Mouse (Mus musculus): ENCODE results near the gene Tm6sf2. TPM values are rescaled to one million over a fixed set of nuclear protein-coding genes. Genes with fewer than 3 reads are reported as not detected.

The Tm6sf2 gene
- polyA plus RNA-seq, 1 experiment = 1,607 TPM

DNA sequence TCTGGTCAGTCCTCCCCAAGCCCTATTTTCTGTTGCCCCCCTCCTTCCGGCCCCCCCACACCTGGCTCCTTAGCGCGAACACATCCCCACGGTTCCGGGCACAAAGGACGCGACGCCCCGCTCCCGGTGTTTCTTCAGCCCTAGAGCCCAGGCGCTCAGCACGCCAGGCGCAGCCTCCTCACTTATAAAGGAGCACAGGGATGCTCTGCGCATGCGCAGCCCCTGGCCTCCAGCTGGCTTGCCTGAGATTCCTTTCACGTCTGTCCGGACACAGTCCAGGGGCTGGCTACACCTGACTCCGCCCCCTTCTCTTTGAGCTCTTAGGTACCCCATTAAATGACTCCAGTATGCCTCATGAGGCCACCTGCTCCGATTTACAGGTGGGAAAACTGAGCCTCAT lies 47.9 kb downstream of the Tm6sf2 start, which contains the start of gene Ncan:
Ncan (minus strand) TSS at position 207 of the 400 bp plus-strand sequence.
- Histone ChIP-seq H3K4me1 (ENCODE audit: control insufficient read depth, insufficient read depth, insufficient read length, low read length) (no peaks in the 10 kb centered on the region; the same call in 1 of the 2 replicates), H3K4me3 (ENCODE audit: low read depth, low read length) (no peak within 1 kb of the TSS), H3K36me3 (ENCODE audit: control insufficient read depth, insufficient read depth, low read length) (no peaks in the 10 kb centered on the region), H3K27me3 (ENCODE audit: control insufficient read depth, insufficient read depth, low read length) (peaks cover 16% of the 10 kb centered on the region), H3K27ac (ENCODE audit: insufficient read depth, low read depth, low read length) (no peak within 1 kb of the TSS)
- no peak for TF ChIP-seq POLR2A (IDR thresholded peaks at IDR 0.05; ENCODE audit: low read depth, low read length)
- TF ChIP-seq CTCF (IDR thresholded peaks at IDR 0.05; ENCODE audit: extremely low read depth, insufficient read length, insufficient replicate concordance, low read depth, low read length) = no peak
- WGBS = 3% methylated on average over 19 of the region's 19 CpGs

- TF ChIP-seq CTCF (IDR thresholded peaks at IDR 0.05; ENCODE audit: extremely low read depth, insufficient read length, insufficient replicate concordance, low read depth, low read length) (peak; percentile 46; the same call in 1 of the 2 replicates), POLR2A (IDR thresholded peaks at IDR 0.05; ENCODE audit: low read depth, low read length) (no peak)
- WGBS = 51% methylated on average over 2 of the region's 2 CpGs
- Histone ChIP-seq H3K27ac (ENCODE audit: insufficient read depth, low read depth, low read length) (no peak overlapping the region), H3K4me3 (ENCODE audit: low read depth, low read length) (no peak overlapping the region), H3K27me3 (ENCODE audit: control insufficient read depth, insufficient read depth, low read length) (peaks cover 16% of the 10 kb centered on the region), H3K4me1 (ENCODE audit: control insufficient read depth, insufficient read depth, insufficient read length, low read length) (no peaks in the 10 kb centered on the region; the same call in 1 of the 2 replicates), H3K36me3 (ENCODE audit: control insufficient read depth, insufficient read depth, low read length) (no peaks in the 10 kb centered on the region)
Measured at GRCm38 (mm10) chr8:70122863-70123262, 50.1 kb downstream of the Tm6sf2 start.

DNA sequence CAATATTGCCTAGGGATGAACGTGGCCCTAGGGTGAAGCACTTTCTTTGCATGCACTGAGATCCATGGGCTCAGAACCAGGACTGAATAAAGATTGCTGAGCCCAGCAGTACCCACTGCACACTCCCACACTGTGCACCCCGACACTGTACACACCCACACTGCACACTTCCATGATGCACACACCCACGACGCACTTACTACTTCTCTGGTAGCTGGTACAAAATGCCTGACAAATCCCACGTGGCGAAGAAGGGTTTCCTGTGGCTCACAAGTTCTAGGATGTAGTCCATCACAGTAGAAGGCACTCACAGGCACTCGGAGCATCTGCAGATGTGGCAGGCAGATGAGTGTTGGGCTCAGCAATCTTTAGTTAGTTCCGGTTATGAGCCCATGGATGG lies 52.3 kb downstream of the Tm6sf2 start:
- no peak overlapping the region for H3K27ac ChIP-seq (ENCODE audit: insufficient read depth, low read depth, low read length)
- peaks cover 8% of the 10 kb centered on the region for H3K4me1 ChIP-seq (ENCODE audit: control insufficient read depth, insufficient read depth, insufficient read length, low read length)
- H3K27me3 ChIP-seq (ENCODE audit: control insufficient read depth, insufficient read depth, low read length) = peaks cover 3% of the 10 kb centered on the region; the same call in 1 of the 2 replicates
- no peaks in the 10 kb centered on the region for H3K36me3 ChIP-seq (ENCODE audit: control insufficient read depth, insufficient read depth, low read length)
- TF ChIP-seq CTCF (IDR thresholded peaks at IDR 0.05; ENCODE audit: extremely low read depth, insufficient read length, insufficient replicate concordance, low read depth, low read length) = no peak
- TF ChIP-seq POLR2A (IDR thresholded peaks at IDR 0.05; ENCODE audit: low read depth, low read length) = no peak
- 56% methylated on average over 8 of the region's 8 CpGs for WGBS
- no peak overlapping the region for H3K4me3 ChIP-seq (ENCODE audit: low read depth, low read length)

DNA sequence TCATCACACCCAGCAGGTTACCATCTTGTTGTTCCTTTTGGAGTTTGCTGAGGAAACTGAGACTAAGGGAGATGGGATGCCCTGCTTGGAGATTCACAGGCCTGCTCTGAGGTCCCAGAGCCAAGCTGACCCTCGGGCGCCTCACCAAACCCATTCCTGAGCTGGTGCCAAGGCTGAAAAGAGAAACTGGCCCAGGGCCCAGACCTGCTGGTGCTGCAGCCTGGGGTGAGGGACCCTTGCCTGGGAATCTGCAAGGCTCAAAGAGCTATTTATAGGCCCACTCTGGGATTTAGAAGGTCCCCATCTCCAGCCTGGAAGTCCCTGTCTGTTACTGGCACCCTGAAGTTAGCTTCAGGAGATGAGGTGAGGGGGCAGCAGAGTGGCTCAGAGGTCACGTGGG lies 55.7 kb downstream of the Tm6sf2 start:
- TF ChIP-seq POLR2A (IDR thresholded peaks at IDR 0.05; ENCODE audit: low read depth, low read length) (no peak), CTCF (IDR thresholded peaks at IDR 0.05; ENCODE audit: extremely low read depth, insufficient read length, insufficient replicate concordance, low read depth, low read length) (no peak)
- 44% methylated on average over 3 of the region's 3 CpGs for WGBS
- H3K4me1 ChIP-seq (ENCODE audit: control insufficient read depth, insufficient read depth, insufficient read length, low read length) = peaks cover 22% of the 10 kb centered on the region
- peaks cover 5% of the 10 kb centered on the region for H3K36me3 ChIP-seq (ENCODE audit: control insufficient read depth, insufficient read depth, low read length)
- no peaks in the 10 kb centered on the region for H3K27me3 ChIP-seq (ENCODE audit: control insufficient read depth, insufficient read depth, low read length)
- no peak overlapping the region for H3K27ac ChIP-seq (ENCODE audit: insufficient read depth, low read depth, low read length)
- no peak overlapping the region for H3K4me3 ChIP-seq (ENCODE audit: low read depth, low read length)

GRCm38 (mm10) chr8:70129309-70129952 lies 56.7 kb downstream of the Tm6sf2 start:
- TF ChIP-seq CTCF (IDR thresholded peaks at IDR 0.05; ENCODE audit: extremely low read depth, insufficient read length, insufficient replicate concordance, low read depth, low read length) = no peak
- no peak for TF ChIP-seq POLR2A (IDR thresholded peaks at IDR 0.05; ENCODE audit: low read depth, low read length)
- Histone ChIP-seq H3K36me3 (ENCODE audit: control insufficient read depth, insufficient read depth, low read length) (peaks cover 15% of the 10 kb centered on the region), H3K27ac (ENCODE audit: insufficient read depth, low read depth, low read length) (peak overlapping the region; percentile 82), H3K27me3 (ENCODE audit: control insufficient read depth, insufficient read depth, low read length) (no peaks in the 10 kb centered on the region), H3K4me3 (ENCODE audit: low read depth, low read length) (no peak overlapping the region), H3K4me1 (ENCODE audit: control insufficient read depth, insufficient read depth, insufficient read length, low read length) (peaks cover 22% of the 10 kb centered on the region)
- WGBS = 23% methylated on average over 9 of the region's 9 CpGs

Other genes with a start within 250 kb of the Tm6sf2 start
- gene Pbx4, start 240.4 kb upstream of the Tm6sf2 start, polyA plus RNA-seq (2012; rRNA removed) = 2.1 and 9.1 TPM in 2 replicates
- 0.03 and 0.20 TPM in 2 replicates for gene Cilp2, start 185.2 kb upstream of the Tm6sf2 start, polyA plus RNA-seq (2012; rRNA removed)
- gene Tssk6, start 170.7 kb upstream of the Tm6sf2 start, polyA plus RNA-seq (2012; rRNA removed) = 0.98 and 1.9 TPM in 2 replicates
- 88.6 and 149 TPM in 2 replicates for gene Ndufa13, start 170.4 kb upstream of the Tm6sf2 start, polyA plus RNA-seq (2012; rRNA removed)
- gene Yjefn3, start 170.2 kb upstream of the Tm6sf2 start, polyA plus RNA-seq (2012; rRNA removed) = 4.6 and 4.8 TPM in 2 replicates
- gene Gatad2a, start 76.5 kb upstream of the Tm6sf2 start, polyA plus RNA-seq (2012; rRNA removed) = 46.0 and 101 TPM in 2 replicates
- gene Mau2, start 30.2 kb upstream of the Tm6sf2 start, polyA plus RNA-seq (2012; rRNA removed) = 63.2 and 107 TPM in 2 replicates
- 6.9 and 10.4 TPM in 2 replicates for gene Sugp1, start 30.1 kb upstream of the Tm6sf2 start, polyA plus RNA-seq (2012; rRNA removed)
- gene Hapln4, start 10.5 kb downstream of the Tm6sf2 start, polyA plus RNA-seq (2012; rRNA removed) = 0.53 and 2.5 TPM in 2 replicates
- 0.04 TPM in 1 of 2 replicates, not detected in the other for gene Ncan, start 47.9 kb downstream of the Tm6sf2 start, polyA plus RNA-seq (2012; rRNA removed)
- 4.9 and 9.2 TPM in 2 replicates for gene Nr2c2ap, start 58.4 kb downstream of the Tm6sf2 start, polyA plus RNA-seq (2012; rRNA removed)
- gene Rfxank, start 66.2 kb downstream of the Tm6sf2 start, polyA plus RNA-seq (2012; rRNA removed) = 23.9 and 44.9 TPM in 2 replicates
- 43.3 and 83.7 TPM in 2 replicates for gene Borcs8, start 66.6 kb downstream of the Tm6sf2 start, polyA plus RNA-seq (2012; rRNA removed)
- 1.6 and 5.3 TPM in 2 replicates for gene Mef2b, start 66.8 kb downstream of the Tm6sf2 start, polyA plus RNA-seq (2012; rRNA removed)
- gene Tmem161a, start 99.4 kb downstream of the Tm6sf2 start, polyA plus RNA-seq (2012; rRNA removed) = 66.9 and 89.5 TPM in 2 replicates
- 16.7 and 23.2 TPM in 2 replicates for gene Slc25a42, start 139.4 kb downstream of the Tm6sf2 start, polyA plus RNA-seq (2012; rRNA removed)
- gene Sugp2, start 161.3 kb downstream of the Tm6sf2 start, polyA plus RNA-seq (2012; rRNA removed) = 8.5 and 23.4 TPM in 2 replicates
- gene Armc6, start 161.5 kb downstream of the Tm6sf2 start, polyA plus RNA-seq (2012; rRNA removed) = 11.6 and 17.9 TPM in 2 replicates
- 4.8 and 9.4 TPM in 2 replicates for gene Homer3, start 209.9 kb downstream of the Tm6sf2 start, polyA plus RNA-seq (2012; rRNA removed)
- 31.7 and 49.4 TPM in 2 replicates for gene Ddx49, start 229.6 kb downstream of the Tm6sf2 start, polyA plus RNA-seq (2012; rRNA removed)
- gene Cope, start 229.6 kb downstream of the Tm6sf2 start, polyA plus RNA-seq (2012; rRNA removed) = 466 and 753 TPM in 2 replicates
- 0.27 and 0.89 TPM in 2 replicates for gene Cers1, start 242.9 kb downstream of the Tm6sf2 start, polyA plus RNA-seq (2012; rRNA removed)